Mouse (Mus musculus): ENCODE data around the gene Il24.

DNA sequence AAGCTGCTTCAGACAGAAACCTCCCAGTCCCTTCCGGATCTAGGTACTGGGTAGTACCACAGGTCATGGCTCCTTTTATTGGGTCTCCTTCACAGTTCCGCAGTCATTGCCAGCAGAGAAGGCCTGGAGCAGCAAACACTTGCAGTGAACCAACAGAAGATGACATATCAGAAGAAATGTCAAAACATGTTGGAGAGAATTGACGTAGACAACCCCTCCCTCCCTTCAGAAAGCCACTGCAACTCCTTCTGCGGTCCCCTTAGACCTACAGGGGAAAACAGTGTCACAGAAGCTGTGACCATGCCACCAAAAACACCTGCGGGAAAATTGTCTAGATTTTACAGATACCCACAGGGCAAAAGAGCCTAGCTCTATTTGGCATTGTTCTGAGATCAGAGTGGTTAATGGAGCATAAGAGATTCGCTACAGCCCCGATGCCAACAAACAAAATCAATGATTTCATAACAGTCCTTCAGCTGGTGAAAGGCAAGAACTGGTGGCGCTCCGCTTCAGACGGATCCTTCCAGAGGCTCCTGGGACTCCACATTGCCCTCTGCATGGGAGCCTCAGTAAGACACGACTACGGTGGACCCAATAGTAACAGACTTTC, 24.3 kb upstream of the Il24 start, which contains the start of gene Il20:
- TF ChIP-seq CTCF (IDR thresholded peaks at IDR 0.05; ENCODE audit: low read depth, low read length) (no peak), POLR2A (IDR thresholded peaks at IDR 0.05; ENCODE audit: borderline replicate concordance, low read depth, low read length) (no peak)
